Mouse (Mus musculus): Measurements from ENCODE around the gene Slitrk5. TPM values are rescaled to one million over a fixed set of nuclear protein-coding genes. Genes with fewer than 3 reads are reported as not detected.
"Not testable (repeated sequence)": the region's sequence is repeated elsewhere in the genome, so short reads cannot be mapped to it uniquely, and the experiment has no call there.

Gene Slitrk5
- polyA plus RNA-seq (2016; fragmentation: Nextera tagmentation; extraction: Ambion mirVana), result 24.1 and 25.5 TPM in 2 replicates

DNA sequence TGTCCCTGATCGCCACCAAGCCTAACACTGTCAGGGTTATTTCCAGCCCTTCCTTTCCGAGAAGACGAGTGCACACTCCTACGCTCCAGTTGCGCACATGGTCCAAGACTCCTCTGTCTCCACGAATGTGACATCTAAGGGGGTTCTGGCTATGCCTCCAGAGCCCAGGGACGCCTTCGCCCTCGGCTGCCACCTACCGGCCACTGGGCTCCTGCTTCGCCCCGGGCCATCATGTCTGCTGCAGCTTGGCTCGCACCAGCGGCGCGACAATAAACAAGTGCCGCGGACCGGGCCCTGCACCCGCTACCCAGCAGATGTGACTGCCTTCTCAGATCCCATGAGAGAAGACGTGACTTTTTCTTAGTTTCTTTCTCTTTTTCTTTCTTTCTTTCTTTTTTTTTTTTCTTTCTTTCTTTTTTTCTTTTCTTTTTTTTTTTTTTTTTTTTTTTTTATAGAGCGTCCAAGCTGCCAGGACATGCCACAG is at the start of gene Slitrk5:
TSS of gene Slitrk5 (plus strand) at position 434 of the 484 bp plus-strand sequence.
- Histone ChIP-seq H3K36me3 (0 out of 2 replicates have a peak, but pooled peaks cover 4% of the 10 kb centered on the region), H3K4me2 (replicated peaks) (peak within 1 kb of the TSS; percentile 69)
- WGBS, result under 1% methylated on average over 22 of the region's 22 CpGs

DNA sequence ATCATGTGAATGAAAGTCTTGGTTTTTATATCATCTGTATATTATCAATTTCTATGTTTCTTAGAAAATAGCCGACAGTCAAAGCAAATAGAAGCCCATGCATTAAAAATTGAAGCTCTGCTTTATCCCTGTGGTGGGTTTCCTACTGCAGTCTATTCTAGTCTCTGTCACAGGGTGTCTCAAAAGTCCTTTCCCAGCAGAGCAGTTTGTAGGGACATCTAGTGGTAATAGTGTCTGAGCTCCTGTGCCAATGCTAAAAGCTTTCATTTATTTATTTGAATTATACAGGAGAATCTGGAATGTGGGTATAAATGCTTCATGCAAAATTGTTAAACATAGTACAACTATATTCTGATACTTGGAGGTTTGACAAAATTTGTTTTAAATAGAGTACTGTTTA is 2.0 kb upstream of the Slitrk5 start:
- 48% methylated on average over 1 of the region's 1 CpGs for WGBS
- no peaks in the 10 kb centered on the region for H3K9me3 ChIP-seq
- no peak for ATAC-seq (ENCODE audit: low FRiP score, low read depth)
- peaks cover 9% of the 10 kb centered on the region for H3K4me1 ChIP-seq
- no peak overlapping the region for H3K4me3 ChIP-seq
- no peaks in the 10 kb centered on the region for H3K27me3 ChIP-seq (replicated peaks)
- H3K27ac ChIP-seq, result no peak overlapping the region
- no peak overlapping the region for H3K9ac ChIP-seq
- no peak overlapping the region for H3K4me2 ChIP-seq (replicated peaks)
- no peaks in the 10 kb centered on the region for H3K36me3 ChIP-seq

More for the DNA sequence above, at the start of gene Slitrk5:
- ATAC-seq (ENCODE audit: low FRiP score, low read depth), result peak; percentile 52
- Histone ChIP-seq H3K9ac (peak within 1 kb of the TSS; percentile 93), H3K27me3 (replicated peaks) (no peaks in the 10 kb centered on the region), H3K4me1 (peaks cover 11% of the 10 kb centered on the region), H3K4me3 (peak within 1 kb of the TSS; percentile 75), H3K9me3 (no peaks in the 10 kb centered on the region), H3K27ac (peak within 1 kb of the TSS; percentile 90)

DNA sequence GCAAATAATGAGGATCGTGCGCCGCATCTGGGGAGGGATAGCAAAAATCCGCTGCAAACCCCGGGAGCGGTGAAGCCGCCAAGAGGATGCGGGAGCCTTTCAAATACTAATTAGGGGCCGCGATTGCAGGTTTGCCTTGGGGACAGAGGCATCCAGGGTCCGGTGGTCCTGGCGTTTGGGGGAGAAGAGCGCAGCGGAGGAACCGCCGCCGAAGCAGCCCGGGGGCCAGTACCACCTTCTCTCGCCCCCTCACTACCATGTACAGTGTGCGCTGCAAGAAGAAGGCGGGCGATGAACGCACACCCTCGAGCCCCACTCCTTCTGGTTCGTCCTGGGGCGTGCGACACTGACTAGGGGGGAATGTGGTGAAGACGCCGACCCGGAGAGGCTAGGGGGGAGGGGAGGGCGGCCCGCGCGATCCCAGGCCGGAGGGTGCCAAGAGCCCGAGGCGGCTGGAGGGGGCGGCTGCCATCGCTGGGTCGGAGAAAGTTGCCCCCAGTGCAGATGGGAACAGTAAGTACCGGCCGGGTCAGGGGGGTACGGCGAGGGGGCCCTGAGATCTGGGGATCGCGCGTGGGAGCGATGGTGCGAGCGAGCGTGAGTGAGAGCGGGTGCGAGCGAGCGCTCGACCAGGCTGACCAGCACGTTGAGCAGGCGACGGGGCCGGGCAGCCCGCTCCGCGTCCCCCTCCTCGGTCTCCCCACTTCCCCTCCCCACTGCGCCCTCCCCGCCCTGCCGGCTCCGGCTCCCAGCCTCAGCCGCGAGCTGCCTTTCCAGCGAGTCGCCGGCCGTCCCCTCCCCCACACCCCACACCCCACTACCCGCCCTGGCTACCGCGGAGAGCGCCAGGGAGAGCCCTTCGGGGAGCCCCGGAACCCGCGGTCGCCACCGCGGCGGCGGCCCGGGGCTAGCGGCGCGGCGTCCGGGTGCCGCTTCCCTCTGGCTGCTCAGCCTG is 591 bp downstream of the Slitrk5 start:
- peak overlapping the region; percentile 93 for H3K9ac ChIP-seq
- ATAC-seq (ENCODE audit: low FRiP score, low read depth), result peak; percentile 84
- no peaks in the 10 kb centered on the region for H3K27me3 ChIP-seq (replicated peaks)
- H3K27ac ChIP-seq, result peak overlapping the region; percentile 90
- H3K4me2 ChIP-seq (replicated peaks), result peak overlapping the region; percentile 69
- H3K4me1 ChIP-seq, result peaks cover 14% of the 10 kb centered on the region
- no peaks in the 10 kb centered on the region for H3K9me3 ChIP-seq
- peak overlapping the region; percentile 75 for H3K4me3 ChIP-seq
- 0 out of 2 replicates have a peak, but pooled peaks cover 7% of the 10 kb centered on the region for H3K36me3 ChIP-seq
- WGBS, result under 1% methylated on average over 91 of the region's 94 CpGs

DNA sequence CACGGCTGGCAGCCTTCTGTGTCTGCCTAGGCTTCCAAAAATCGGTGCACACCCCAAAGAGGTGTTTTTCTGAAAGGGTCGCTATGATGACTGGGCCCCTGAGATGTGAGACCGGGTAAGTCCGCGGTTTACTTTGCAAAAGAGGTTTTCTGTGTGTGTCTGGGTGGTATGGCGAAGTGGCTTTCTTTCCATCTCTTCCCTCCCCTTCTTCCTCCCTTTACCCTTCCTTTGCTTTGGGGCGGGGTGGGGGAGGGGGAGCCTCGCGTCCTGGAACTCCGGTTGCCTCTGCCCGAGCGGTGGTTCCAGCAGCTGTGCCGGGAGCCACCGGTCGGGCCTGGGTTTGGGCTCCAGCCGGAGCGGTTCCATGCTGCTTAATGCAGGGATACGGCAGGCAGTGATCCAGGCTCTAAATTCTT is 1.3 kb downstream of the Slitrk5 start:
- H3K4me3 ChIP-seq, result peak overlapping the region; percentile 75
- peak overlapping the region; percentile 69 for H3K4me2 ChIP-seq (replicated peaks)
- H3K4me1 ChIP-seq, result peaks cover 21% of the 10 kb centered on the region
- peak; percentile 71 for ATAC-seq (ENCODE audit: low FRiP score, low read depth)
- under 1% methylated on average over 19 of the region's 19 CpGs for WGBS
- H3K9me3 ChIP-seq, result no peaks in the 10 kb centered on the region
- 0 out of 2 replicates have a peak, but pooled peaks cover 7% of the 10 kb centered on the region for H3K36me3 ChIP-seq
- H3K27me3 ChIP-seq (replicated peaks), result no peaks in the 10 kb centered on the region
- H3K27ac ChIP-seq, result peak overlapping the region; percentile 90
- peak overlapping the region; percentile 93 for H3K9ac ChIP-seq

DNA sequence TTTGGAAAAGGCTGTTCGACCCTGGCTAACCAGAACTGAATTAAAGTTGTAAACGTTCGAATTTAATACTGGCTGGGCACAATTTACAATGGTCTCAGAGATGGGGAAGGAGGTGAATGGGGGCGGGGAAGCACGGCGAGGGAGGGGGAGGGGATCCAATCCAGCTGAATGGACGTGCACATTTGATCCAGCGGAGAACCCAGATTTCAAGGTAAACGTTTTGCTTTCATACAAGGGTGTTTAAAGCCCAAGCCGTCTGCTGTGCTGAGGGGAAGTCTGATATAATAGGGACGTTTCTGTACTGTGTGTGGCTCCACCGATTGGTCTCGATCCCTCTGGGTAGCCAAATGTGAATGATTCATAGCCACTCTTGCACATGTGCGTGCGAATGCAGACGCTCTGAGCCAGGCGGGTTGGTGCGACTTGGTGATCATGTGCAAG is 2.0 kb downstream of the Slitrk5 start:
- Histone ChIP-seq H3K9me3 (no peaks in the 10 kb centered on the region), H3K27me3 (replicated peaks) (no peaks in the 10 kb centered on the region), H3K4me2 (replicated peaks) (peak overlapping the region; percentile 69), H3K9ac (peak overlapping the region; percentile 93), H3K4me3 (peak overlapping the region; percentile 75), H3K4me1 (peaks cover 28% of the 10 kb centered on the region), H3K27ac (peak overlapping the region; percentile 46; the same call in 1 of the 2 replicates), H3K36me3 (0 out of 2 replicates have a peak, but pooled peaks cover 7% of the 10 kb centered on the region)
- peak; percentile 10; the same call in 1 of the 2 replicates for ATAC-seq (ENCODE audit: low FRiP score, low read depth)
- under 1% methylated on average over 18 of the region's 18 CpGs for WGBS

DNA sequence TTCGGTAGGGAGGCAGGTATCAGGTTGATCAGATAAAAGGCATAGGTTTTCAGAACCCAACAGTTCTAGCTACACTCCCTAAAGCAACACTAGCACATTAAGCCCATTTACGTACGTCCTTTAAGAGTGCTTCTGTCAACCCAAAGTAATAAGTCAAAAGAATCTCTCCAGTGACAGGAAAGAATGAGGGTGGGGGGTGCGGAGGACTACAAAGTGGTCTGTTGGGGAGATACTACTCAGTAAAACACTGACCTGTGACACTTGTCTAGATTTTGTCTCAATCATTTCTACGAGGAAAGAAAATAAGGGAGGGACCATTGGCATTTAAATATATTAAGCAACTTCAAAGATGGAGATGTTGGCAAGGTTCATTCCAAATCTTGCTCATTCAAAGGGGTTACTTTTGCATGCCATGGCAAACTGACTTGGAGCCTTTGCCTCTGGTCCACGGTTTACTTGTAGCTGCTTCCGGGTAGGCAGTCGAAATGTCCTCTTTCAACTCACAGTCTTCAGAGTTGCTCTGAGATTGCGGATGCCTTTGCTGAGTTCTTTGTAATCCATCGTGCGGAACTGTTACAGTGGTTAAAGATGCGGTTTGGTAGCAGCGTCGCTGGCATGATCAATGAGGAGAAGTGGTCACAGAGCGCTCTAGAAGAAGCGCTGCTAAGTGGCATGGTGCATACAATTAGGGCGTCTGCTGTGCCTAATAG is 2.6 kb downstream of the Slitrk5 start:
- Histone ChIP-seq H3K9ac (peak overlapping the region; percentile 93), H3K4me1 (peaks cover 30% of the 10 kb centered on the region), H3K27me3 (replicated peaks) (no peaks in the 10 kb centered on the region), H3K36me3 (0 out of 2 replicates have a peak, but pooled peaks cover 7% of the 10 kb centered on the region), H3K27ac (peak overlapping the region; percentile 46; the same call in 1 of the 2 replicates), H3K4me2 (replicated peaks) (peak overlapping the region; percentile 69), H3K9me3 (no peaks in the 10 kb centered on the region), H3K4me3 (peak overlapping the region; percentile 75)
- no peak for ATAC-seq (ENCODE audit: low FRiP score, low read depth)
- 3% methylated on average over 17 of the region's 17 CpGs for WGBS

DNA sequence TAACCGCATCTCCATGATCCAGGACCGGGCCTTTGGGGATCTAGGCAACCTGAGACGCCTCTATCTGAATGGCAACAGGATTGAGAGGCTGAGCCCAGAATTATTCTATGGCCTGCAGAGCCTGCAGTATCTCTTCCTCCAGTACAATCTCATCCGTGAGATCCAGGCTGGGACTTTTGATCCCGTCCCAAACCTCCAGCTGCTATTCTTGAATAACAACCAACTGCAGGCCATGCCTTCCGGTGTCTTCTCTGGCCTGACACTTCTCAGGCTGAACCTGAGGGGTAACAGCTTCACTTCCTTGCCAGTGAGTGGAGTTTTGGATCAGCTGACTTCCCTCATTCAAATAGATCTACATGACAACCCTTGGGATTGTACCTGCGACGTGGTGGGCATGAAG is 5.4 kb downstream of the Slitrk5 start:
- Histone ChIP-seq H3K36me3 (0 out of 2 replicates have a peak, but pooled peaks cover 7% of the 10 kb centered on the region), H3K9ac (no peak overlapping the region), H3K9me3 (no peaks in the 10 kb centered on the region), H3K4me1 (peaks cover 30% of the 10 kb centered on the region), H3K4me2 (replicated peaks) (peak overlapping the region; percentile 88), H3K27me3 (replicated peaks) (no peaks in the 10 kb centered on the region), H3K4me3 (no peak overlapping the region), H3K27ac (no peak overlapping the region)
- 72% methylated on average over 8 of the region's 8 CpGs for WGBS
- no peak for ATAC-seq (ENCODE audit: low FRiP score, low read depth)

DNA sequence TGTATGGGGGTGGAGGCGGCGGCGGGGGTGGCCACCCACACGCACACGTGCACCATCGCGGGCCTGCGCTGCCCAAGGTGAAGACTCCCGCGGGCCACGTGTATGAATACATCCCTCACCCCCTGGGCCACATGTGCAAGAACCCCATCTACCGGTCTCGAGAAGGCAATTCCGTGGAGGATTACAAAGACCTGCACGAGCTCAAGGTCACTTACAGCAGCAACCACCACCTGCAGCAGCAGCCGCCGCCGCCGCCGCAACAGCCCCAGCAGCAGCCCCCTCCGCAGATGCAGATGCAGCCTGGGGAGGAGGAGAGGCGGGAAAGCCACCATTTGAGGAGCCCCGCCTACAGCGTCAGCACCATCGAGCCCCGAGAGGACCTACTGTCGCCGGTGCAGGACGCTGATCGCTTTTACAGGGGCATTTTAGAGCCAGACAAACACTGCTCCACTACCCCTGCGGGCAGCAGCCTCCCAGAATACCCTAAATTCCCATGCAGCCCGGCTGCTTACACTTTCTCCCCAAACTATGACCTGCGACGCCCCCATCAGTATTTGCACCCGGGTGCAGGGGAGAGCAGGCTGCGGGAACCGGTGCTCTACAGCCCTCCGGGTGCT is 6.3 kb downstream of the Slitrk5 start:
- Histone ChIP-seq H3K9ac (peak overlapping the region; percentile 51), H3K4me2 (replicated peaks) (peak overlapping the region; percentile 88), H3K27ac (no peak overlapping the region), H3K9me3 (no peaks in the 10 kb centered on the region), H3K27me3 (replicated peaks) (no peaks in the 10 kb centered on the region), H3K36me3 (0 out of 2 replicates have a peak, but pooled peaks cover 7% of the 10 kb centered on the region), H3K4me1 (peaks cover 30% of the 10 kb centered on the region), H3K4me3 (peak overlapping the region; percentile 44)
- WGBS, result 1% methylated on average over 38 of the region's 38 CpGs
- peak; percentile 26; the same call in 1 of the 2 replicates for ATAC-seq (ENCODE audit: low FRiP score, low read depth)

DNA sequence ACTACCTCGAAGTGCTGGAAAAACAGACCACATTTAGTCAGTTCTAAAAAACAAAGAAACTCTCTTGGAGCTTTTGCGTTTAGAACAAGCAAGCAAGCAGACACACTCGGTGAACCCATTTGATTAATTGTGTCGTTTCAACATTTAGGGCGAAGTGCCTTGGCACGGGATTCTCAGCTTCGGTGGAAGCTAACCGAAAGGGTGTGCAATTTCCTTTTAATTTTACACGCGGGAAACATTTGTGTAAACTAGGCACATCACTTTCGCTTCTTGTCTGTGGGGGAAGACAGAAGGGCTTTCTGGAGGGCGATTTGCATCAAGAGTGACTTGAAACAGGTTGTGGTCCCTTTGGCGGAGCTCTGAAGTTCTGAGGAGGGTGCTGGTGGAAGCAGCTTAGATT is 6.9 kb downstream of the Slitrk5 start:
- 12% methylated on average over 13 of the region's 13 CpGs for WGBS
- Histone ChIP-seq H3K9me3 (no peaks in the 10 kb centered on the region), H3K36me3 (0 out of 2 replicates have a peak, but pooled peaks cover 7% of the 10 kb centered on the region), H3K27ac (no peak overlapping the region), H3K4me2 (replicated peaks) (peak overlapping the region; percentile 88), H3K4me1 (peaks cover 30% of the 10 kb centered on the region), H3K4me3 (peak overlapping the region; percentile 44), H3K27me3 (replicated peaks) (no peaks in the 10 kb centered on the region), H3K9ac (peak overlapping the region; percentile 51; the same call in 1 of the 2 replicates)
- ATAC-seq (ENCODE audit: low FRiP score, low read depth), result no peak

DNA sequence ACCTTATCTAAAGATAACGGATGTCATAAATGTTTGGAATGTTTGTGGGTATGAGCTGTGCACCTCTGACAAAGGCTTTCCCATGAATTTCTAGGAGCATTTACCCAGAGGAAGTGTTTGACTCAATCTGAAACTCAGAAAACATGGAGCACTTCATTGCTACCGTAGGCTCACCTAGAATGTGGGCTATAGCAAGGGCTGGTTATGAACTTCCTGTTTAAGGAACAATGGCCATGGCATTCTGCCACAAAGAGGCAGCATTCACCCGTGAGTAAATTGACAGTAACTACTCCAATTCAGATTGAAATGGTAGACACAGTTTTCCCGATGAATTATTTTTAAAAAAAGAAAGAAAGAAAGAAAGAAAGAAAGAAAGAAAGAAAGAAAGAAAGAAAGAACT is 8.6 kb downstream of the Slitrk5 start:
- peaks cover 19% of the 10 kb centered on the region for H3K4me1 ChIP-seq
- no peaks in the 10 kb centered on the region for H3K27me3 ChIP-seq (replicated peaks)
- H3K9me3 ChIP-seq, result no peaks in the 10 kb centered on the region
- no peak overlapping the region for H3K4me2 ChIP-seq (replicated peaks)
- no peak overlapping the region for H3K27ac ChIP-seq
- H3K4me3 ChIP-seq, result no peak overlapping the region
- no peak overlapping the region for H3K9ac ChIP-seq
- 72% methylated on average over 4 of the region's 4 CpGs for WGBS
- H3K36me3 ChIP-seq, result 0 out of 2 replicates have a peak, but pooled peaks cover 7% of the 10 kb centered on the region
- no peak for ATAC-seq (ENCODE audit: low FRiP score, low read depth)

DNA sequence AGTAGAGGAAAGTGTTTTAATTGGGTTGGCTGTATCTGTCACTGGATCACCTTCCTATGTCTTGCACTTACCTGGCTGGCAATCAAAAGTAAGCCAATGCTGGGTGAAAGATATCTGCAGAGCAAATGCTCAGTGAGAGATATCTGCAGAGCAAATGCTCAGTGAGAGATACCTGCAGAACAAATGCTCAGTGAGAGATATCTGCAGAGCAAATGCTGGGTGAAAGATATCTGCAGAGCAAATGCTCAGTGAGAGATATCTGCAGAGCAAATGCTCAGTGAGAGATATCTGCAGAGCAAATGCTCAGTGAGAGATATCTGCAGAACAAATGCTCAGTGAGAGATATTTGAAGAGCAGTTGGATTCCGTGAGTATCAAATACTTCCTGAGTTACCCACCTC is 15.2 kb downstream of the Slitrk5 start:
- WGBS, result 82% methylated on average over 1 of the region's 1 CpGs

More for the DNA sequence above, 15.2 kb downstream of the Slitrk5 start:
- not testable (repeated sequence) for H3K27me3 ChIP-seq (replicated peaks); H3K4me1 ChIP-seq; H3K27ac ChIP-seq; H3K4me2 ChIP-seq (replicated peaks); ATAC-seq (ENCODE audit: low FRiP score, low read depth); H3K9me3 ChIP-seq; H3K36me3 ChIP-seq; H3K9ac ChIP-seq; H3K4me3 ChIP-seq

All from neural tube, embryonic 12.5 days (tissue).